Mouse (Mus musculus): ENCODE results near the gene Aspn. TPM values are rescaled to one million over a fixed set of nuclear protein-coding genes. Genes with fewer than 3 reads are reported as not detected.

Gene Aspn
- polyA plus RNA-seq, 2 experiments: 76.8 to 120 TPM

DNA sequence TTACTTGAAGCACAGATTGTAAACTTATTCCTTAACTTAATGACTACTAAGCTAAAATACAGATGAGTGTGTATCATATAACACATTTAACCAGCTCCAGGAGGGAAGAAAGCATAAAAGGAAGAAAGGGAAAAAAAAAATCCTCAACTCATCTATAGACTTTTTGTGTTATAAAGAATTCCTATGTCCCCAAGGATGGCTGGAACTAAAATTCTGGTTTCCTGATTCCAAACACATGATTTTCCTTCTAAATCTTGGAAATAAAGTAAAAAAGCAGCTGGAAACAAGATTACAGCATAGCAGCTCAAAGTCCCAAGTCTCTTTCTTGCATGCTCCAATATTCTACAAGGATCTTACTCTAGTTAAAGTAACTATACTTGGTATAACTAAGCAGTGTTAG lies 59.4 kb downstream of the Aspn start:
- Histone ChIP-seq H3K9me3 (ENCODE audit: control insufficient read depth, low read length) (no peaks in the 10 kb centered on the region; the same call in 1 of the 2 replicates), H3K27ac (replicated peaks; ENCODE audit: low read depth, low read length) (no peak overlapping the region), H3K4me1 (ENCODE audit: control insufficient read depth, insufficient read depth, low read length) (no peaks in the 10 kb centered on the region), H3K4me2 (replicated peaks; ENCODE audit: low read depth, low read length, severe bottlenecking) (no peak overlapping the region), H3K4me3 (replicated peaks; ENCODE audit: low read length) (no peak overlapping the region), H3K36me3 (ENCODE audit: control insufficient read depth, insufficient read depth, low read length) (no peaks in the 10 kb centered on the region), H3K9ac (ENCODE audit: low read depth, low read length, severe bottlenecking) (no peak overlapping the region), H3K27me3 (ENCODE audit: control insufficient read depth, insufficient read depth, low read length) (no peaks in the 10 kb centered on the region)
- DNase-seq (ENCODE audit: low spot score) (peak; percentile 62), ATAC-seq (ENCODE audit: low FRiP score, low read depth) (no peak)
- no peak for TF ChIP-seq POLR2A (IDR thresholded peaks at IDR 0.05; ENCODE audit: borderline replicate concordance, extremely low read depth, insufficient read depth, insufficient read length)

DNA sequence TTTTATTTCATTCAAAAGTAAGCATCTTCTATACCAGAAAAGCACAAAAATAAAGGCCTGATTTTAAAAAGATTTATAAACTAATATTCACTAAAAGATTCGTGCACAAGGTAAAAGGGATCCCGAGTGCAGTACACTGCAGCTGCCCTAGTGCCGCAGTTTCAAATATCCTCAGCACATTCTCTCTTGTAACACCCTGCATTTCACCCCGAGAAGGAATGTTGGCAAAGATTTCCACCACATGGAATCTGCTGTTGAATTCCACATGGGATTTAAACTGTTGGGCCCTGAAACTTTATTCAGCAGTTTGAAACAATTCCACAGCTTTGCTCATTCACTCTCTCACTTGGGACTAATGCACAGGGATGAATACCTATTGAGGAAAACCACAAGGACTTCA lies 63.5 kb downstream of the Aspn start, which contains the start of gene Ogn:
Ogn (plus strand) TSS at position 333 of the 400 bp plus-strand sequence.
- Histone ChIP-seq H3K4me3 (replicated peaks; ENCODE audit: low read length) (peak within 1 kb of the TSS; percentile 40), H3K36me3 (ENCODE audit: control insufficient read depth, insufficient read depth, low read length) (peaks cover 3% of the 10 kb centered on the region; the same call in 1 of the 2 replicates), H3K9me3 (ENCODE audit: control insufficient read depth, low read length) (no peaks in the 10 kb centered on the region), H3K27ac (replicated peaks; ENCODE audit: low read depth, low read length) (peak within 1 kb of the TSS; percentile 85), H3K4me1 (ENCODE audit: control insufficient read depth, insufficient read depth, low read length) (no peaks in the 10 kb centered on the region; the same call in 1 of the 2 replicates), H3K27me3 (ENCODE audit: control insufficient read depth, insufficient read depth, low read length) (no peaks in the 10 kb centered on the region), H3K9ac (ENCODE audit: low read depth, low read length, severe bottlenecking) (no peak within 1 kb of the TSS), H3K4me2 (replicated peaks; ENCODE audit: low read depth, low read length, severe bottlenecking) (peak within 1 kb of the TSS; percentile 47)
- TF ChIP-seq POLR2A (IDR thresholded peaks at IDR 0.05; ENCODE audit: borderline replicate concordance, extremely low read depth, insufficient read depth, insufficient read length): no peak
- peak; percentile 87 for ATAC-seq (ENCODE audit: low FRiP score, low read depth)
- peak; percentile 92 for DNase-seq (ENCODE audit: low spot score)
- WGBS: 13% methylated on average over 4 of the region's 4 CpGs

DNA sequence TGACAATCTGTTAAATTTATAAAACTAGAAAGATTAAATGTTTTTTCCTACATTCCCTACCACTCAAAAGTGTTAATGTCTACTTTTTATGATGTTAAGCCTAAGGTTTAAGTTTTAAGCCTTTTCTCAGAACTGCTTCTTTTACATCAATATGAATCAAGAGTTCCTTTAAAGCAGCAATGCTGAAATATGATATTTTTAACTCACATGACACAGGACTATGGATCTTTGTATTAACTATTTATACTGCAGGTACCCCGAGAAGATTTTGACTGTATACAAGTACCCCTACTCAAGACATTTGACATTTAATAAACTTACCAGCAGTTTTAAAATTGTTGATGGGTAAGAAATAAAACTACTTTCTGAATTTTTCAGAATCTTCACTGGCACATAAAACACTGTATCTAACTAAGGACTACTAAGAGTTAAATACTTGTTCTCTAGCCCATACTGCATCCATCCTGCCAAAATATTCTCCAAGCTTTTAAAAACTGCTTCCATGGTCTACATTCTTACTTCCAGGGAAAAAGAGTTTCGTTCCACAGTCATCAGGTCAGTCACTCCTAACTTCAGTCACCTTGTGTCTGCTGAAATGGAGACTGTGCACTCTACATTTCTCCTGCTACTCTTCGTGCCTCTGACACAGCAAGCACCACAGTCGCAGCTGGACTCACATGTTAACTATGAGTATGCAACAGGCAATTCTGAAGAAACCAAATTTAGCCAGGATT lies 64.5 kb downstream of the Aspn start:
- H3K4me1 ChIP-seq (ENCODE audit: control insufficient read depth, insufficient read depth, low read length): no peaks in the 10 kb centered on the region; the same call in 1 of the 2 replicates
- no peak for TF ChIP-seq POLR2A (IDR thresholded peaks at IDR 0.05; ENCODE audit: borderline replicate concordance, extremely low read depth, insufficient read depth, insufficient read length)
- H3K27ac ChIP-seq (replicated peaks; ENCODE audit: low read depth, low read length): peak overlapping the region; percentile 85
- no peaks in the 10 kb centered on the region for H3K9me3 ChIP-seq (ENCODE audit: control insufficient read depth, low read length)
- WGBS: 34% methylated on average over 4 of the region's 4 CpGs
- DNase-seq (ENCODE audit: low spot score) (peak; percentile 61), ATAC-seq (ENCODE audit: low FRiP score, low read depth) (peak; percentile 70)
- peak overlapping the region; percentile 40 for H3K4me3 ChIP-seq (replicated peaks; ENCODE audit: low read length)
- H3K4me2 ChIP-seq (replicated peaks; ENCODE audit: low read depth, low read length, severe bottlenecking): peak overlapping the region; percentile 47
- H3K36me3 ChIP-seq (ENCODE audit: control insufficient read depth, insufficient read depth, low read length): peaks cover 3% of the 10 kb centered on the region; the same call in 1 of the 2 replicates
- H3K27me3 ChIP-seq (ENCODE audit: control insufficient read depth, insufficient read depth, low read length): no peaks in the 10 kb centered on the region
- peak overlapping the region; percentile 50; the same call in 1 of the 2 replicates for H3K9ac ChIP-seq (ENCODE audit: low read depth, low read length, severe bottlenecking)

DNA sequence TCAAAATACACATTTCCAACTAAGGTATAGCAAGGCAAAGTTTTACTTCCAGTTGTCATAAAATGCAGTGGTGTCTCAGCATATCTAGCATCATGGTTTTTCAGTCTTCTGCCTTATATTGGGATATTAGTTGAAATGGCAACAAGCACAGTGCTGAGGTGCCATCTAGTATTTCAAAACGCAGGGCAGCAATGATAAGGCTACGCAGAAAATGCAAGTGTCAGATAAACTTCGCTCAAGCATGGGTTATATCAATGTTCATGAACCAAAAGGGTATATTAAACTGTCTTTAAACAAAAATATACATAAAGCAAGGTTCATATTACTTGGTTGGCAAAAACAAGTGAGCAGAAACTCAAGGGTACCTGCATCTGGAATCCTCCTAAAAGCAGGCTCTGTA lies 72.8 kb downstream of the Aspn start:
- H3K9ac ChIP-seq (ENCODE audit: low read depth, low read length, severe bottlenecking): no peak overlapping the region
- no peaks in the 10 kb centered on the region for H3K4me1 ChIP-seq (ENCODE audit: control insufficient read depth, insufficient read depth, low read length)
- no peak for DNase-seq (ENCODE audit: low spot score)
- no peaks in the 10 kb centered on the region for H3K27me3 ChIP-seq (ENCODE audit: control insufficient read depth, insufficient read depth, low read length)
- no peak overlapping the region for H3K4me2 ChIP-seq (replicated peaks; ENCODE audit: low read depth, low read length, severe bottlenecking)
- WGBS: 95% methylated on average over 3 of the region's 3 CpGs
- H3K9me3 ChIP-seq (ENCODE audit: control insufficient read depth, low read length): no peaks in the 10 kb centered on the region
- peaks cover 34% of the 10 kb centered on the region for H3K36me3 ChIP-seq (ENCODE audit: control insufficient read depth, insufficient read depth, low read length)
- H3K4me3 ChIP-seq (replicated peaks; ENCODE audit: low read length): no peak overlapping the region
- no peak for ATAC-seq (ENCODE audit: low FRiP score, low read depth)
- H3K27ac ChIP-seq (replicated peaks; ENCODE audit: low read depth, low read length): no peak overlapping the region
- no peak for TF ChIP-seq POLR2A (IDR thresholded peaks at IDR 0.05; ENCODE audit: borderline replicate concordance, extremely low read depth, insufficient read depth, insufficient read length)

Other genes starting within 250 kb of the Aspn start
- 1.1 and 1.2 TPM in 2 replicates for gene Fgd3, start 224.1 kb upstream of the Aspn start, polyA plus RNA-seq (2012; rRNA removed)
- gene Fgd3, start 224.1 kb upstream of the Aspn start, polyA plus RNA-seq (2014; fragmentation: Nextera tagmentation; extraction: Ambion mirVana): 0.40 and 0.78 TPM in 2 replicates
- 30.5 and 30.7 TPM in 2 replicates for gene Bicd2, start 202.9 kb upstream of the Aspn start, polyA plus RNA-seq (2012; rRNA removed)
- 30.8 and 34.1 TPM in 2 replicates for gene Bicd2, start 202.9 kb upstream of the Aspn start, polyA plus RNA-seq (2014; fragmentation: Nextera tagmentation; extraction: Ambion mirVana)
- 9.0 and 9.8 TPM in 2 replicates for gene Ippk, start 123.2 kb upstream of the Aspn start, polyA plus RNA-seq (2012; rRNA removed)
- 14.3 and 14.5 TPM in 2 replicates for gene Ippk, start 123.2 kb upstream of the Aspn start, polyA plus RNA-seq (2014; fragmentation: Nextera tagmentation; extraction: Ambion mirVana)
- gene Tes3-ps, start 51.1 kb upstream of the Aspn start, polyA plus RNA-seq (2012; rRNA removed): 0.15 and 0.20 TPM in 2 replicates
- 0.58 and 0.91 TPM in 2 replicates for gene Tes3-ps, start 51.1 kb upstream of the Aspn start, polyA plus RNA-seq (2014; fragmentation: Nextera tagmentation; extraction: Ambion mirVana)
- 3.4 and 4.6 TPM in 2 replicates for gene Ecm2, start 39.6 kb upstream of the Aspn start, polyA plus RNA-seq (2012; rRNA removed)
- gene Ecm2, start 39.6 kb upstream of the Aspn start, polyA plus RNA-seq (2014; fragmentation: Nextera tagmentation; extraction: Ambion mirVana): 2.5 and 2.8 TPM in 2 replicates
- 4.1 and 5.4 TPM in 2 replicates for gene Omd, start 38.0 kb downstream of the Aspn start, polyA plus RNA-seq (2012; rRNA removed)
- 7.8 and 8.5 TPM in 2 replicates for gene Omd, start 38.0 kb downstream of the Aspn start, polyA plus RNA-seq (2014; fragmentation: Nextera tagmentation; extraction: Ambion mirVana)
- 100 and 135 TPM in 2 replicates for gene Ogn, start 63.6 kb downstream of the Aspn start, polyA plus RNA-seq (2012; rRNA removed)
- 275 and 276 TPM in 2 replicates for gene Ogn, start 63.6 kb downstream of the Aspn start, polyA plus RNA-seq (2014; fragmentation: Nextera tagmentation; extraction: Ambion mirVana)
- gene Cenpp, start 108.3 kb downstream of the Aspn start, polyA plus RNA-seq (2012; rRNA removed): 5.9 and 9.8 TPM in 2 replicates
- 21.8 and 22.2 TPM in 2 replicates for gene Cenpp, start 108.3 kb downstream of the Aspn start, polyA plus RNA-seq (2014; fragmentation: Nextera tagmentation; extraction: Ambion mirVana)
- 6.6 and 9.8 TPM in 2 replicates for gene Nol8, start 108.6 kb downstream of the Aspn start, polyA plus RNA-seq (2012; rRNA removed)
- 12.2 and 13.6 TPM in 2 replicates for gene Nol8, start 108.6 kb downstream of the Aspn start, polyA plus RNA-seq (2014; fragmentation: Nextera tagmentation; extraction: Ambion mirVana)
- 54.9 and 61.8 TPM in 2 replicates for gene Iars, start 137.7 kb downstream of the Aspn start, polyA plus RNA-seq (2012; rRNA removed)
- gene Iars, start 137.7 kb downstream of the Aspn start, polyA plus RNA-seq (2014; fragmentation: Nextera tagmentation; extraction: Ambion mirVana): 68.3 and 73.1 TPM in 2 replicates